Mouse (Mus musculus) retina, embryonic 14.5 days (tissue): ENCODE data around the gene Csad.
A peak's percentile ranks its signal among the peaks of the same experiment; 100 is the strongest.
"Not testable (repeated sequence)": the region's sequence is repeated elsewhere in the genome, so short reads cannot be mapped to it uniquely, and the experiment has no call there.

Experiments used
- DNase-seq: peaks from one replicate; pipeline ENCODE4 v3.0.0-alpha.2; 2015; ENCODE audit warnings: low spot score

The Csad gene

GRCm38 (mm10) chr15:102165468-102166100, 38.9 kb downstream of the Csad start:
- no peak for DNase-seq

GRCm38 (mm10) chr15:102163900-102164693, 40.4 kb downstream of the Csad start:
- no peak for DNase-seq

GRCm38 (mm10) chr15:102160415-102161060, 44.0 kb downstream of the Csad start:
- DNase-seq, result no peak

GRCm38 (mm10) chr15:102156836-102157235, 47.7 kb downstream of the Csad start:
- DNase-seq, result peak; percentile 37

GRCm38 (mm10) chr15:102155006-102155405, 49.5 kb downstream of the Csad start:
- not testable (repeated sequence) for DNase-seq

GRCm38 (mm10) chr15:102152646-102153045, 51.9 kb downstream of the Csad start:
- DNase-seq, result no peak

GRCm38 (mm10) chr15:102150301-102151135, 54.0 kb downstream of the Csad start, which contains the start of gene Soat2:
Gene Soat2 (plus strand): TSS chr15:102150526.
- DNase-seq, result no peak

- no peak for DNase-seq
These were observed 55.0 kb downstream of the Csad start for GRCm38 (mm10) chr15:102149561-102149960.

GRCm38 (mm10) chr15:102147674-102148402, 56.7 kb downstream of the Csad start:
- DNase-seq, result no peak

- peak; percentile 67 for DNase-seq
These were observed 57.6 kb downstream of the Csad start for GRCm38 (mm10) chr15:102146882-102147281.

GRCm38 (mm10) chr15:102146089-102146488, 58.4 kb downstream of the Csad start:
- no peak for DNase-seq

- no peak for DNase-seq
These were observed 59.2 kb downstream of the Csad start for GRCm38 (mm10) chr15:102145330-102145729.

GRCm38 (mm10) chr15:102144726-102145125, 59.8 kb downstream of the Csad start:
- DNase-seq, result no peak

- peak; percentile 34 for DNase-seq
These were observed 60.2 kb downstream of the Csad start, which contains the start of gene Igfbp6 for GRCm38 (mm10) chr15:102144274-102144711. Gene Igfbp6 (plus strand): TSS chr15:102144362.

GRCm38 (mm10) chr15:102142914-102143912, 61.3 kb downstream of the Csad start:
- no peak for DNase-seq

GRCm38 (mm10) chr15:102141120-102141519, 63.4 kb downstream of the Csad start:
- no peak for DNase-seq

GRCm38 (mm10) chr15:102136129-102136758, 68.3 kb downstream of the Csad start, which contains the start of gene Spryd3:
Gene Spryd3 (minus strand): TSS chr15:102136234.
- peak; percentile 96 for DNase-seq

- DNase-seq, result no peak
These were observed 68.9 kb downstream of the Csad start for GRCm38 (mm10) chr15:102135522-102136128.

- no peak for DNase-seq
These were observed 69.8 kb downstream of the Csad start for GRCm38 (mm10) chr15:102134709-102135108.
